Mouse (Mus musculus) neutrophil, adult 5-6 weeks (primary cell): ENCODE measurements at regions not wholly inside any gene's neighbourhood (a gene's known extent, or its start where the extent isn't known, plus 50 kb on each side); places are given as distances from the start of the nearest gene placed in this dataset.

Experiments used
- ATAC-seq: fragments of 151-379, 151-347 bp; 2 replicates; pipeline ENCODE4 v1.8.0; 2017; ENCODE audit warnings: mild to moderate bottlenecking, moderate TSS enrichment; ENCODE audit not compliant: insufficient number of reproducible peaks, poor library complexity, low FRiP score, severe bottlenecking; ENCODE audit errors: extremely low read depth

GRCm38 (mm10) chr8:126706247-126706646 is 112.5 kb upstream of the Irf2bp2 start:
- ATAC-seq = no peak

GRCm38 (mm10) chr8:126705391-126705790 is 111.6 kb upstream of the Irf2bp2 start:
- no peak for ATAC-seq

- no peak for ATAC-seq
Measured at GRCm38 (mm10) chr8:126704706-126705105, 110.9 kb upstream of the Irf2bp2 start.

GRCm38 (mm10) chr8:126703546-126703945 is 109.8 kb upstream of the Irf2bp2 start:
- ATAC-seq = no peak

- no peak for ATAC-seq
Measured at GRCm38 (mm10) chr8:126702294-126702693, 108.5 kb upstream of the Irf2bp2 start.

GRCm38 (mm10) chr8:126699389-126699775 is 105.6 kb upstream of the Irf2bp2 start:
- ATAC-seq = no peak

- ATAC-seq = no peak
Measured at GRCm38 (mm10) chr8:126698601-126699388, 105.0 kb upstream of the Irf2bp2 start.

- no peak for ATAC-seq
Measured at GRCm38 (mm10) chr8:126696346-126697010, 102.7 kb upstream of the Irf2bp2 start.

- no peak for ATAC-seq
Measured at GRCm38 (mm10) chr8:126694370-126694769, 100.6 kb upstream of the Irf2bp2 start.

- ATAC-seq = peak; percentile 45; the same call in 1 of the 2 replicates
Measured at GRCm38 (mm10) chr8:126693642-126694041, 99.9 kb upstream of the Irf2bp2 start.

GRCm38 (mm10) chr8:126692711-126693110 is 98.9 kb upstream of the Irf2bp2 start:
- ATAC-seq = no peak

- ATAC-seq = no peak
Measured at GRCm38 (mm10) chr8:126692263-126692662, 98.5 kb upstream of the Irf2bp2 start.

GRCm38 (mm10) chr8:126688450-126688849 is 94.7 kb upstream of the Irf2bp2 start:
- ATAC-seq = no peak

- no peak for ATAC-seq
Measured at GRCm38 (mm10) chr8:126688014-126688413, 94.2 kb upstream of the Irf2bp2 start.

GRCm38 (mm10) chr8:126686827-126687226 is 93.0 kb upstream of the Irf2bp2 start:
- no peak for ATAC-seq

GRCm38 (mm10) chr8:126685365-126685764 is 91.6 kb upstream of the Irf2bp2 start:
- no peak for ATAC-seq

- peak; percentile 59 for ATAC-seq
Measured at GRCm38 (mm10) chr8:126683950-126684349, 90.2 kb upstream of the Irf2bp2 start.

- no peak for ATAC-seq
Measured at GRCm38 (mm10) chr8:126683555-126683947, 89.8 kb upstream of the Irf2bp2 start.

GRCm38 (mm10) chr8:126682817-126683554 is 89.2 kb upstream of the Irf2bp2 start:
- ATAC-seq = no peak
